Mouse (Mus musculus): ENCODE measurements around the gene Uqcrh. TPM values are rescaled to one million over a fixed set of nuclear protein-coding genes. Genes with fewer than 3 reads are reported as not detected.
A peak's percentile ranks its signal among the peaks of the same experiment; 100 is the strongest.

The Uqcrh gene
- 528 and 609 TPM in 2 replicates for total RNA-seq (2014; rRNA removed)
- polyA plus RNA-seq (2012; rRNA removed) = 158 and 193 TPM in 2 replicates

DNA sequence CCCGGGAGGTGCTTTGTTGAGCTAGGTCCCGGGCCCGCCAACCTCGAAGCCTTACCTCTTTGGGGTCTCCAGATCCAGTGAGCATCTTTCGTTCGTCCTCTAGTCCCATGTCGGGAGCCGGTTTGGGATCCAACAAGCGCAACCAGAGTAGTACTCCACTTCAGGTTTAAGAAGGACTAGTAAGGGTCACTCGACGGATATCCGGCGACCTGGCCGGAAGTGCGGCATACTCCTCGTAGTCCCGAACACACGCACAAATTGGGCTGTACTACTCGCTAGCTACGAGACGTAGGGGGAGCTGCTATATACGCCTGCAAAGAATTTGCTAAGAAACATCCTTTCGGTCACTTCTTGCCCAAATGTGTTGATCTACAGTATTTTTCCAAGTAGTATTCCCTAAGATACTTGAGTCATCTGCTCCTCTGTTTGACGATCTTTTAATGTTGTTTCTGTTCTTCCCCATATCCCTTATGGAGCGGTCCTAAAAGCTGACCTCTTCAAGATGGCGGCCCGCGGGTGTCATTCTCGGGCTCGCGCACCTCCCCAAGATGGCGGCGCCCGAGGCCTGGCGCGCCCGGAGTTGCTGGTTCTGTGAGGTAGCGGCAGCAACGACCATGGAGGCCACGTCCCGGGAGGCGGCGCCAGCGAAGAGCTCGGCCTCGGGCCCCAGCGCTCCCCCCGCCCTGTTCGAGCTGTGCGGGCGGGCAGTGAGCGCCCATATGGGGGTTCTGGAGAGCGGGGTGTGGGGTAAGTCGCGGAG lies at the start of gene Uqcrh, which contains the start of gene Lrrc41:
TSS of gene Uqcrh (minus strand) at position 211 of the 760 bp plus-strand sequence.
TSS of gene Lrrc41 (plus strand) at position 409 of the 760 bp plus-strand sequence.
- H3K36me3 ChIP-seq (ENCODE audit: control insufficient read depth, insufficient read depth, low read length) = peaks cover 11% of the 10 kb centered on the region
- peaks cover 15% of the 10 kb centered on the region for H3K4me1 ChIP-seq (ENCODE audit: control insufficient read depth, insufficient read depth, low read length)
- under 1% methylated on average over 55 of the region's 55 CpGs for WGBS
- peak within 1 kb of the TSS; percentile 96 for H3K27ac ChIP-seq (replicated peaks; ENCODE audit: insufficient read depth, low read depth, low read length)
- peak; percentile 94 for DNase-seq (ENCODE audit: extremely low read depth, low read depth, low spot score)
- peak within 1 kb of the TSS; percentile 92 for H3K4me3 ChIP-seq (ENCODE audit: insufficient read depth, low read depth, low read length)
- H3K9ac ChIP-seq (ENCODE audit: low read depth, low read length) = peak within 1 kb of the TSS; percentile 97
- H3K79me2 ChIP-seq (ENCODE audit: control insufficient read depth, insufficient read depth, low read length) = peaks cover 26% of the 10 kb centered on the region
- TF ChIP-seq CTCF (IDR thresholded peaks at IDR 0.05; ENCODE audit: low read depth, low read length) (no peak), POLR2A (IDR thresholded peaks at IDR 0.05; ENCODE audit: extremely low read depth, insufficient read depth, low read length) (peak; percentile 81)
- no peaks in the 10 kb centered on the region for H3K27me3 ChIP-seq (ENCODE audit: control insufficient read depth, insufficient read depth, low read length)

DNA sequence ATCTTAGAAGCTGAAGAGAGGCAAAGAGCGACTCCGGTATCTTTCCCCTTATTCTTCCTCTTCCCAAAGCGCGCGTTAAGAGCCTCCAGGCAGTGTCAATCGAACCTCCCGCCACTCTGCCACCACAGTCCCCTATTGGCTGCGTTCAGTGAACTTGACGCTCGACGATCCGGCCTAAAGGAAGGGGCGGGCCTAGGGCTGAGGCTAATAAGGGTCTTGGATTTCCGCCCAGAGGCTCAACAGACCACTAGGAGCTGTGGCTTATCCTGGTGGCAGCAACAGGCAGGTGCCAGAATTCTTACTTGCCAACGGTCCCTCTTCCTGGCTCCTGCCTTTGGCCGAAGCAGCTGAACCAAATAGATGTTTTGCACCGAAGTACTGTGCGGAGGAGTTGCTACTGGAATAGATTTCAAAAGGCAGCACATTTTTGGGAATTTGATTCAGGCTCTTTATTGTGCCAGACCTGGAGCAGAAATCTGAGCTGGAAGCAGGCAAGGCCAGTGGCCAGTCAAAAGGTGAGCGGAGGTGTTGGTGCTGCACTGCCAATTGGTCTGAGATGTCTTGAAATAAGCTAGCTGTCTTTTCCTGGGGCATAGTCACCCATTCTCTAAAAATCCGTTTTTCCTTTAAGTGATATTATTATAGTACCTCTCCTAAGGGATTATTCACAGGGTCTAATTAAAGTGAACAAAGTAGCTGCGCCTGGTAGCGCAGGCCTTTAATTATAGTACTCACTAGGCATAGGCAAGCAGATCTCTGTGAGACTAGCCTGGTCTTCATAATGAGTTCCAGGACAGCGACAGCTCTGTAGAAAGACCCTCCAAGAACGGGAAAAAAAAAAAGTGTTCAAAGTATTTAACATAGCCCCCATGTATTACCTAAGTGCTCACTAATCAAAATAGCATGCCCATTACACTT lies 49.0 kb upstream of the Uqcrh start, which contains the start of the genes Rad54l and Pomgnt1:
TSS of gene Rad54l (minus strand) at position 89 of the 918 bp plus-strand sequence.
TSS of gene Pomgnt1 (plus strand) at position 239 of the 918 bp plus-strand sequence.
- peak; percentile 52 for DNase-seq (ENCODE audit: extremely low read depth, low read depth, low spot score)
- H3K4me3 ChIP-seq (ENCODE audit: insufficient read depth, low read depth, low read length) = peak within 1 kb of the TSS; percentile 62
- no peaks in the 10 kb centered on the region for H3K36me3 ChIP-seq (ENCODE audit: control insufficient read depth, insufficient read depth, low read length)
- 7% methylated on average over 24 of the region's 24 CpGs for WGBS
- no peaks in the 10 kb centered on the region for H3K27me3 ChIP-seq (ENCODE audit: control insufficient read depth, insufficient read depth, low read length)
- peak; percentile 17; the same call in 1 of the 2 replicates for TF ChIP-seq CTCF (IDR thresholded peaks at IDR 0.05; ENCODE audit: low read depth, low read length)
- TF ChIP-seq POLR2A (IDR thresholded peaks at IDR 0.05; ENCODE audit: extremely low read depth, insufficient read depth, low read length) = no peak
- H3K79me2 ChIP-seq (ENCODE audit: control insufficient read depth, insufficient read depth, low read length) = no peaks in the 10 kb centered on the region
- no peak within 1 kb of the TSS for H3K27ac ChIP-seq (replicated peaks; ENCODE audit: insufficient read depth, low read depth, low read length)
- H3K4me1 ChIP-seq (ENCODE audit: control insufficient read depth, insufficient read depth, low read length) = 0 out of 2 replicates have a peak, but pooled peaks cover 2% of the 10 kb centered on the region
- peak within 1 kb of the TSS; percentile 75 for H3K9ac ChIP-seq (ENCODE audit: low read depth, low read length)

DNA sequence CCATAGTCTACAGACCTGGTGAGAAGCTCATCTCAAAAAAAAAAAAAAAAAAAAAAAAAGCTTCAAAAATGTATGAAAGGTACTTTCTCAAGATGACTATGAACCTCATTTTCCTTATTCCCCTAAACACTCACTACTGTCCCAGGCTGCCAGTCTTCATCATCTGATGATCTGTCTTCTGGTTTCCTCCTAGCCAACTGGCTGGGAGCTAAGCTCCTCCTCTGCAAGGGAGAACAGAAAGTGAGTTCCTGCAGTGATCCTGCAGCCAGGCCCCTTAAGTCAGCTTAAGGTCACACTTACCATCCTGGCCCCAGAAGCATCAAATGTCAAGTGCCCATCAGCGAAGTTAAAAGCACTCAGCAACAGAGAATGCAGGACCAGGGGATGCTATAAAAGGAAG lies 47.9 kb upstream of the Uqcrh start:
- Histone ChIP-seq H3K27me3 (ENCODE audit: control insufficient read depth, insufficient read depth, low read length) (no peaks in the 10 kb centered on the region), H3K36me3 (ENCODE audit: control insufficient read depth, insufficient read depth, low read length) (no peaks in the 10 kb centered on the region), H3K4me3 (ENCODE audit: insufficient read depth, low read depth, low read length) (no peak overlapping the region), H3K4me1 (ENCODE audit: control insufficient read depth, insufficient read depth, low read length) (0 out of 2 replicates have a peak, but pooled peaks cover 2% of the 10 kb centered on the region), H3K9ac (ENCODE audit: low read depth, low read length) (no peak overlapping the region), H3K79me2 (ENCODE audit: control insufficient read depth, insufficient read depth, low read length) (no peaks in the 10 kb centered on the region), H3K27ac (replicated peaks; ENCODE audit: insufficient read depth, low read depth, low read length) (no peak overlapping the region)
- whole genome bisulfite sequencing = 0% methylated on average over 1 of the region's 1 CpGs
- no peak for DNase-seq (ENCODE audit: extremely low read depth, low read depth, low spot score)
- no peak for TF ChIP-seq POLR2A (IDR thresholded peaks at IDR 0.05; ENCODE audit: extremely low read depth, insufficient read depth, low read length)
- no peak for TF ChIP-seq CTCF (IDR thresholded peaks at IDR 0.05; ENCODE audit: low read depth, low read length)

DNA sequence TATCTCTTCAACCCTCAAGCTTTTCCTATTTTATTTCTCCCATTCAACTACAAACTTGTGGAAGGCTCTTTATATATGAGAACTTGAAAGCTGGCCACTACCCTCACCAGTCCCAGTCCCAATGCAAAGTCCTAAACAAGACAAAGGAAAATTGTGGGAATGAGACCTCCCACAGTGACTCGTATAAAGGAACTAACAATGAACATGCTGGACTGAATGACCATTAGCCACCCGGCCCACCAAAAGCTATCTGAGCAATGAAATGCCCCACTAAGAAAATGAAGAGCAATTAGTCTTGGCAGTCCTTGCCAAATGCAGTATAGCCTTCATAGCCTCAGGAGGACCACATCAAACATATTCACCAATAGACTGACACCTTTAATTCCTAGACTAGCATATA lies 36.6 kb upstream of the Uqcrh start:
- no peaks in the 10 kb centered on the region for H3K36me3 ChIP-seq (ENCODE audit: control insufficient read depth, insufficient read depth, low read length)
- no peaks in the 10 kb centered on the region for H3K27me3 ChIP-seq (ENCODE audit: control insufficient read depth, insufficient read depth, low read length)
- 87% methylated on average over 2 of the region's 2 CpGs for WGBS
- no peak overlapping the region for H3K27ac ChIP-seq (replicated peaks; ENCODE audit: insufficient read depth, low read depth, low read length)
- H3K9ac ChIP-seq (ENCODE audit: low read depth, low read length) = no peak overlapping the region
- H3K4me3 ChIP-seq (ENCODE audit: insufficient read depth, low read depth, low read length) = no peak overlapping the region
- no peaks in the 10 kb centered on the region for H3K4me1 ChIP-seq (ENCODE audit: control insufficient read depth, insufficient read depth, low read length)
- H3K79me2 ChIP-seq (ENCODE audit: control insufficient read depth, insufficient read depth, low read length) = no peaks in the 10 kb centered on the region
- no peak for DNase-seq (ENCODE audit: extremely low read depth, low read depth, low spot score)
- no peak for TF ChIP-seq CTCF (IDR thresholded peaks at IDR 0.05; ENCODE audit: low read depth, low read length)
- no peak for TF ChIP-seq POLR2A (IDR thresholded peaks at IDR 0.05; ENCODE audit: extremely low read depth, insufficient read depth, low read length)

DNA sequence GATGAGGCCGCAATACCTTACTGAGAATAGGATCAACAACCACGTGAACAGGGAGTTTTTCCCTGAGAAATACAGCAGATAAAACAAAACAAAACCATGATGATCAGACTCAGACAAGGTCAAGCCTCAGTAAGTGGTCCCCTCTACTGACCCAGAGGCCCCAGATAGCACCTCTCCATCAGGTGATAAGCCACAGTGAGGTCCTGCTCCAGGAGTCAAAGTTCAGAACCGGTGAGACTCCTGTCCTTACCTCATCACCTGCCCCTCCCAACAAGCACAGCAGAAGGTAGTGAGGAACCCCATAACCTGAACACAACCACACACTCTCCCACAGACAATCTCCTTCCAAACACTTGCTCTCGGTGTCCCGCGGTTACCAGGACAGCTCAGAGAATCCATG lies 35.8 kb upstream of the Uqcrh start:
- 83% methylated on average over 6 of the region's 6 CpGs for WGBS
- no peaks in the 10 kb centered on the region for H3K36me3 ChIP-seq (ENCODE audit: control insufficient read depth, insufficient read depth, low read length)
- H3K79me2 ChIP-seq (ENCODE audit: control insufficient read depth, insufficient read depth, low read length) = no peaks in the 10 kb centered on the region

More for the DNA sequence above, 35.8 kb upstream of the Uqcrh start:
- Histone ChIP-seq H3K27ac (replicated peaks; ENCODE audit: insufficient read depth, low read depth, low read length) (no peak overlapping the region), H3K4me1 (ENCODE audit: control insufficient read depth, insufficient read depth, low read length) (no peaks in the 10 kb centered on the region), H3K9ac (ENCODE audit: low read depth, low read length) (no peak overlapping the region), H3K4me3 (ENCODE audit: insufficient read depth, low read depth, low read length) (no peak overlapping the region), H3K27me3 (ENCODE audit: control insufficient read depth, insufficient read depth, low read length) (no peaks in the 10 kb centered on the region)
- no peak for DNase-seq (ENCODE audit: extremely low read depth, low read depth, low spot score)
- TF ChIP-seq POLR2A (IDR thresholded peaks at IDR 0.05; ENCODE audit: extremely low read depth, insufficient read depth, low read length) = no peak
- TF ChIP-seq CTCF (IDR thresholded peaks at IDR 0.05; ENCODE audit: low read depth, low read length) = no peak
